Mouse (Mus musculus) mouse trophoblast stem cell (cell line): ENCODE results near the gene Cd200r3.

ENCODE experiments used
- in situ Hi-C, 2 experiments: fragments of 300-500 bp; cut with MseI, MboI; formaldehyde crosslinking; loops; 2 replicates in 1 of 2; 3 replicates in 1 of 2; pipeline ENCODE4 v1.15.1; 2025

The Cd200r3 gene

DNA sequence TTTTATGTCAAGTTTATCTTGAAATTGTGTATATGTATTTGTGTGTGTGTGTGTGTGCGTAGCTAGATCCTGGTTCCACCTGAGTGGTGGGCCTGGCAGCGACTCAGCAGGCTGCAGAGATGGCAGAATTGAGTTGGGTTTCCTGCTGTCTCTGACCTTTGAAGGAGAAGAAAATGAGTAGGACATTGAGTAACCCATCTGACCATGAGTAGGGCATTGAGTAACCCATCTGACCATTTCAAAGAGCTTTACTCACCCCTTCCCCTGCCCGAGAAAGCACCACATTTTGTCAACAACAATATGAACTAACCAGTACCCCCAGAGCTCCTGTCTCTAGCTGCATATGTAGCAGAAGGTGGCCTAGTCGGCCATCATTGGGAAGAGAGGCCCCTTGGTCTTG lies 86.6 kb downstream of the Cd200r3 start:
- in situ Hi-C loops, result no loop called here

DNA sequence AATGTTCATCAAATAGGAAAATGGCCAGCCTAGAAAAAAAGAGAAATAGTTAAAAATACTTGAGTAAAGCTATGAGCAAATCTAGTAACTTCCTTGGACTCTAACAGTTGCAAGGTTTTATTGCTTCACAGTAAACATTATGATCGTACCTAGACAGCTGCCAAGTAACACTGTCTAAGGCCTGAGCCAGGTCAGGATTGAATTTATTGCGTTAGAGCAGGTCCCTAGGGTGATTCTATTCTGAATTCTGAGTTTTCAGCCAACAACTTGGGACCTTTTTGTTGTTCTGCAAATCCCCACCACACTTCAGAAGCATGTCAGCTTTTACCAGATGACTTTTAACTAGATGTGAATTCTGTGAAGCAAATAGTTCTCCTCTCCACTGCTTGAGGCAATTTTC lies 87.3 kb downstream of the Cd200r3 start:
- in situ Hi-C loops, result no loop called here
